Mouse (Mus musculus) hindbrain, embryonic 14.5 days (tissue): ENCODE results near the gene Park7. TPM values are rescaled to one million over a fixed set of nuclear protein-coding genes. Genes with fewer than 3 reads are reported as not detected.
"Not testable (repeated sequence)": the region's sequence is repeated elsewhere in the genome, so short reads cannot be mapped to it uniquely, and the experiment has no call there.

ENCODE experiments used
- ATAC-seq: fragments of 200-750 bp; cut with Nextera tagmentation; 2 replicates; pipeline ENCODE4 v1.8.0; 2017; ENCODE audit warnings: moderate number of reproducible peaks, mild to moderate bottlenecking, moderate TSS enrichment, moderate library complexity; ENCODE audit not compliant: low FRiP score
- DNase-seq: peaks from one replicate; pipeline ENCODE4 v3.0.0-alpha.2; 2015; ENCODE audit warnings: low spot score
- H3K27ac ChIP-seq: fragments of 300-500 bp; sonication (generic); 2 replicates; pipeline ENCODE4 v1.5.1; 2014; ENCODE audit warnings: mild to moderate bottlenecking, moderate library complexity
- H3K27me3 ChIP-seq: fragments of 300-500 bp; sonication (generic); 2 replicates; pipeline ENCODE4 v1.6.1; 2014; ENCODE audit warnings: mild to moderate bottlenecking, low read length, mixed read lengths; ENCODE audit not compliant: control insufficient read depth, insufficient read depth
- H3K36me3 ChIP-seq: fragments of 300-500 bp; sonication (generic); replicated peaks from 2 replicates; pipeline ENCODE4 v1.6.1; 2014; ENCODE audit not compliant: control insufficient read depth, insufficient read depth
- H3K4me1 ChIP-seq: fragments of 300-500 bp; sonication (generic); replicated peaks from 2 replicates; pipeline ENCODE4 v1.6.1; 2014; ENCODE audit warnings: antibody characterized with exemption, low read length, mixed read lengths; ENCODE audit not compliant: control insufficient read depth, insufficient read depth
- H3K4me2 ChIP-seq: fragments of 300-500 bp; sonication (generic); replicated peaks from 2 replicates; pipeline ENCODE4 v1.6.1; 2014; ENCODE audit warnings: mild to moderate bottlenecking, moderate library complexity
- H3K4me3 ChIP-seq: fragments of 300-500 bp; sonication (generic); replicated peaks from 2 replicates; pipeline ENCODE4 v1.5.1; 2014; ENCODE audit warnings: mild to moderate bottlenecking, low read length
- H3K9ac ChIP-seq: fragments of 300-500 bp; sonication (generic); 2 replicates; pipeline ENCODE4 v1.6.1; 2014
- H3K9me3 ChIP-seq: fragments of 300-500 bp; sonication (generic); 2 replicates; pipeline ENCODE4 v1.6.1; 2016; ENCODE audit warnings: low read length; ENCODE audit not compliant: control insufficient read depth
- whole genome bisulfite sequencing: fragments of 180-500 bp; shearing (Covaris S2); extraction: QIAGEN DNeasy Blood & Tissue Kit; methylation state at CpG from one replicate; pipeline ENCODE4 v1.1.7; 2014; 5-methylcytosine and 5-hydroxymethylcytosine counted together
- polyA plus RNA-seq: library from polyadenylated mRNA; unstranded; fragments of >200 nt; fragmentation: Nextera tagmentation; extraction: Ambion mirVana; gene quantifications from 2 replicates; pipeline ENCODE4 v1.2.1, GENCODE M21; 2014

The Park7 gene
- polyA plus RNA-seq, 1 experiment from 2014 or later: 392 TPM

- H3K4me1 ChIP-seq: peaks cover 20% of the 10 kb centered on the region
- no peaks in the 10 kb centered on the region for H3K36me3 ChIP-seq
- H3K27ac ChIP-seq: no peak overlapping the region
- no peak overlapping the region for H3K4me2 ChIP-seq
- no peak overlapping the region for H3K9ac ChIP-seq
- 72% methylated on average over 8 of the region's 8 CpGs for WGBS
- no peak for DNase-seq
- H3K27me3 ChIP-seq: no peaks in the 10 kb centered on the region
- H3K9me3 ChIP-seq: no peaks in the 10 kb centered on the region
- ATAC-seq: no peak
- no peak overlapping the region for H3K4me3 ChIP-seq
Observed at GRCm38 (mm10) chr4:150917336-150918027, 3.2 kb upstream of the Park7 start.

GRCm38 (mm10) chr4:150915181-150915906 is 1.1 kb upstream of the Park7 start:
- ATAC-seq: peak; percentile 28; the same call in 1 of the 2 replicates

DNA sequence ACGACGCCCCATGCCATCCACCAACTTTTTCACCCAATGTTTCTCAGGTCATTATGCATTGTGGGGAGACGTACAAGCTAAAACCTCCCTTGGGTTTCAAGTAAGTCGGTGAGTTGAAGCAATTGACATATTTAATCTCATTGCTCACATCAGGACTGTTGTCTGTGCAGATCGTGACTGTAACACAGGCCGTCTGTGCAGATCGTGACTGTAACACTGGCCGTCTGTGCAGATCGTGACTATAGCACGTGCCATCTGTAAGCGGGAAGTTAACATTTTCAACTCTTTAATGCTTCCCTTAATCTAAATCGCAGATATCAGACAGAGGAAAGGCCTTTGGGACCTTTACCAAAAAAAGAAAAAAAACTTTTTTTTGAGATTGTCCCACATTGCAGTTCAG is 494 bp downstream of the Park7 start:
- H3K4me3 ChIP-seq: peak overlapping the region; percentile 58
- peak overlapping the region; percentile 69 for H3K9ac ChIP-seq
- H3K9me3 ChIP-seq: no peaks in the 10 kb centered on the region
- WGBS: 20% methylated on average over 12 of the region's 12 CpGs
- H3K27me3 ChIP-seq: no peaks in the 10 kb centered on the region
- no peak for DNase-seq
- ATAC-seq: no peak
- H3K27ac ChIP-seq: peak overlapping the region; percentile 82
- peak overlapping the region; percentile 66 for H3K4me2 ChIP-seq
- no peaks in the 10 kb centered on the region for H3K36me3 ChIP-seq
- peaks cover 28% of the 10 kb centered on the region for H3K4me1 ChIP-seq

More at GRCm38 (mm10) chr4:150915181-150915906, 1.1 kb upstream of the Park7 start:
- Histone ChIP-seq H3K27me3 (no peaks in the 10 kb centered on the region), H3K9me3 (no peaks in the 10 kb centered on the region), H3K4me1 (peaks cover 20% of the 10 kb centered on the region), H3K4me2 (peak overlapping the region; percentile 66), H3K9ac (peak overlapping the region; percentile 69), H3K4me3 (peak overlapping the region; percentile 58), H3K36me3 (no peaks in the 10 kb centered on the region), H3K27ac (peak overlapping the region; percentile 51)
- 37% methylated on average over 10 of the region's 10 CpGs for WGBS
- no peak for DNase-seq

- H3K27me3 ChIP-seq: no peaks in the 10 kb centered on the region
- H3K4me3 ChIP-seq: peak overlapping the region; percentile 88
- DNase-seq (no peak), ATAC-seq (no peak; the same call in 1 of the 2 replicates)
- peaks cover 7% of the 10 kb centered on the region; the same call in 1 of the 2 replicates for H3K36me3 ChIP-seq
- H3K9me3 ChIP-seq: no peaks in the 10 kb centered on the region
- H3K27ac ChIP-seq: peak overlapping the region; percentile 84
- H3K4me2 ChIP-seq: peak overlapping the region; percentile 75
- WGBS: 86% methylated on average over 19 of the region's 19 CpGs
- H3K4me1 ChIP-seq: peaks cover 30% of the 10 kb centered on the region
- peak overlapping the region; percentile 50; the same call in 1 of the 2 replicates for H3K9ac ChIP-seq
Observed at GRCm38 (mm10) chr4:150910164-150910951, 3.9 kb downstream of the Park7 start.

DNA sequence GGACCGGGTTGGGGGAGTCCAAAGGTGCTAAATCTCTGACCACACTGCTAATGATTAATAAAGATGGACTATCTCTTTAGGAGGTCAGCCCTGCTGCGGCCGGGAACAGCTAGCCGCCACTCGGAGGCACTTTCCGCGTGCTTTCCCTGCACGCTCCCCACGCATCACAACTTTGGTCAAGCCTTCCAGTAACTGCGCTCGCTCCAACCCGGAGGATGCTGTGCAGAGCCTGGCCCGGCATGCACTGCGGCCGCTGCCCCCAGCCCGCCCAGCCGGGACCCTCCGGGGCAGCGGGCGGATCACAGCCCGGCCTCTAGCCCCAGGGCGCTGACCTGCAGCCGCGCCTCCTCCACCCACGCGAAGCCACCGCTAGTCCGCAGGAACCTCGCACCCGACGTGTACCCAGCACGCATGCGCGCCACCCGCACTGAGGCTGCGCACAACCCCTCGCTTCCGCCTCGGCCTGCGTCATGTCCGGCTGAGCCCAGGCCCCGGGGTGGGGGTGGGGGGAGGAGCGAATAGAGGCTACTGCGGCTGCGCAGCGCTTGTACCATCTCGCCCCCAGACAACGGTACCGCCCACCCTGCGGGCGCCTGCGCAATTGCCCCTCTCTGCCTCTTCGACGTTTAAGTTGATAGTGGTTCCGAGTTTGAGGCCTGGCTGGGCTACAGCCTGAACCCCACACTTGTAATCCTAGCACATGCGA is 4.6 kb downstream of the Park7 start:
- peak; percentile 90 for ATAC-seq
- peak; percentile 100 for DNase-seq
- Histone ChIP-seq H3K4me2 (peak overlapping the region; percentile 75), H3K4me3 (peak overlapping the region; percentile 88), H3K27ac (peak overlapping the region; percentile 84), H3K9ac (peak overlapping the region; percentile 79), H3K9me3 (no peaks in the 10 kb centered on the region), H3K4me1 (peaks cover 24% of the 10 kb centered on the region), H3K36me3 (peaks cover 12% of the 10 kb centered on the region; the same call in 1 of the 2 replicates), H3K27me3 (no peaks in the 10 kb centered on the region)
- WGBS: under 1% methylated on average over 54 of the region's 56 CpGs

- not testable (repeated sequence) for ATAC-seq, H3K27ac ChIP-seq, DNase-seq, H3K9ac ChIP-seq, H3K9me3 ChIP-seq, H3K27me3 ChIP-seq
- Histone ChIP-seq H3K4me2 (peak overlapping the region; percentile 75; the same call in 1 of the 2 replicates), H3K4me3 (peak overlapping the region; percentile 88; the same call in 1 of the 2 replicates), H3K4me1 (peaks cover 20% of the 10 kb centered on the region), H3K36me3 (peaks cover 21% of the 10 kb centered on the region)
- 77% methylated on average over 5 of the region's 5 CpGs for WGBS
Observed at GRCm38 (mm10) chr4:150908512-150908911, 5.7 kb downstream of the Park7 start.

DNA sequence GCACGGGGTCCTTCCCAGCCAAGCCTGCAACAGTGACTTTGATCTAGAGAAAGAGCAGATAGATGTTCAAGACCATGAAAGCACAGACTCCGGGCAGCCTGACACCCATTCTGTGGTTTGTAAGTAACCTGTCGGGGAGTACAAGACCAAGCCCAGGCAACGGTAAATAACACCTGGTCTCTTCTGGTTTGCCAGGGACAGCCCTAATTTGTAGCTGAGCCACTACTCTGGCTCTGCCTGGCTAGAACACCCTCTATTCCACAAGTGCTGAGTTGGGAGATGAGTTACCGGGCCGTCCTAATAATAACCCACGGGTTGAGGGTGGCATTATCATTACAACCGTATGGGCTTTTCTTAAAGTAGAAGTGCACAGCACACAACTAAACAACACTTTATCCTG is 7.1 kb downstream of the Park7 start:
- Histone ChIP-seq H3K4me1 (peaks cover 13% of the 10 kb centered on the region; the same call in 1 of the 2 replicates), H3K9me3 (no peaks in the 10 kb centered on the region), H3K4me2 (no peak overlapping the region), H3K27me3 (no peaks in the 10 kb centered on the region), H3K36me3 (peaks cover 34% of the 10 kb centered on the region), H3K4me3 (no peak overlapping the region), H3K9ac (no peak overlapping the region), H3K27ac (no peak overlapping the region)
- DNase-seq: no peak
- WGBS: 93% methylated on average over 8 of the region's 8 CpGs
- no peak for ATAC-seq

GRCm38 (mm10) chr4:150903091-150903742 is 11.0 kb downstream of the Park7 start:
- no peak for ATAC-seq
- Histone ChIP-seq H3K36me3 (peaks cover 57% of the 10 kb centered on the region), H3K4me1 (no peaks in the 10 kb centered on the region), H3K9ac (no peak overlapping the region), H3K4me3 (no peak overlapping the region), H3K27me3 (no peaks in the 10 kb centered on the region), H3K9me3 (no peaks in the 10 kb centered on the region), H3K27ac (no peak overlapping the region), H3K4me2 (no peak overlapping the region)
- 94% methylated on average over 14 of the region's 14 CpGs for WGBS
- no peak for DNase-seq
